Mouse (Mus musculus) bone marrow macrophage, adult 2 months (primary cell): ENCODE results near the gene Sugct.

ENCODE experiments used
- CTCF ChIP-seq: IDR thresholded peaks from 2 replicates; pipeline ENCODE4 v1.5.1; 2012; ENCODE audit warnings: low read depth, mild to moderate bottlenecking, low read length, moderate library complexity
- POLR2A ChIP-seq: IDR thresholded peaks from 2 replicates; pipeline ENCODE4 v1.6.1; 2012; ENCODE audit warnings: mild to moderate bottlenecking, low read depth, low read length, borderline replicate concordance

- TF ChIP-seq CTCF = no peak
- TF ChIP-seq POLR2A = no peak
These were observed 856.9 kb downstream of the Sugct start for GRCm38 (mm10) chr13:16838409-16838808.
